Mouse (Mus musculus) embryonic facial prominence, embryonic 13.5 days (tissue): ENCODE results near the gene Gm11214. TPM values are rescaled to one million over a fixed set of nuclear protein-coding genes. Genes with fewer than 3 reads are reported as not detected.

ENCODE experiments used
- polyA plus RNA-seq: library from polyadenylated mRNA; unstranded; fragments of >200 nt; fragmentation: Nextera tagmentation; extraction: Ambion mirVana; gene quantifications from 2 replicates; pipeline ENCODE4 v1.2.1, GENCODE M21; 2015

The Gm11214 gene
- polyA plus RNA-seq, 1 experiment from 2014 or later, result not detected

Other genes with a start within 250 kb of the Gm11214 start
- gene Whrn, start 167.4 kb downstream of the Gm11214 start, polyA plus RNA-seq, result 4.2 and 5.9 TPM in 2 replicates
- 315 and 316 TPM in 2 replicates for gene Atp6v1g1, start 118.6 kb downstream of the Gm11214 start, polyA plus RNA-seq
- gene Tmem268, start 104.6 kb downstream of the Gm11214 start, polyA plus RNA-seq, result 10.7 and 11.1 TPM in 2 replicates
- not detected in 2 replicates for gene Gm11213, start 58.1 kb downstream of the Gm11214 start, polyA plus RNA-seq
- not detected in 2 replicates for gene Tex48, start 41.0 kb downstream of the Gm11214 start, polyA plus RNA-seq
- gene Tnfsf15, start 81.7 kb upstream of the Gm11214 start, polyA plus RNA-seq, result not detected in 2 replicates
- 0.08 TPM in 1 of 2 replicates, not detected in the other for gene Tnfsf8, start 198.0 kb upstream of the Gm11214 start, polyA plus RNA-seq